Mouse (Mus musculus): ENCODE results near the gene Il7r.

Il7r gene

DNA sequence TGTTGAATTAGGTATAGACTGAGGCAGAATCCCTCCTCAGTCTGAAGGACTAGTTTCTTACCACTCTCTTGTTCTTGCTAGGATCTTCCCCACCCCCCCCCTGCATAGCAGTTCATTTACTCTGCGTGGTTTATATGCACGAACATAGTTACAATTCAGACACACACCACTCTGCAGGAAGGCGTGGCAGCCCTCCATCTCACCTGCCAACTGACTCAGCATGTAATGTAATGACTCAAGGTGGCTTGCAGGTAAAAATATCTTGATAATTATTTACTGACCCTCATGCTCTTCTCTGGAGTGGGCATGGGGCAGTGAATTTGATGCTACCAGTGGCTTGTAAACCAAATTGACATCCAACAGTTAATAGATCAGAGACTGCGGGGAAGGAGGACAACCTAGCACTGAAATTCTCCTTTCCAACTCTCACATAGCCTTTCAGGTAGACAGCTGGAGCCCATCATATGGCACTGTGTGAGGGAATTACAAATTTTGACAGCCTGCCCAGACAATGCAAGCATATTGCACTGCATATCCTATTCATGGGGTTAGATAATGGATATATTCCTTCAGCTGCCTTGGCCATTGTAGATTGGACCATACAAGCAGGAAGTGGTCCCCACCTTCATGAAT is 58.8 kb downstream of the Il7r start:
- no peak for DNase-seq

DNA sequence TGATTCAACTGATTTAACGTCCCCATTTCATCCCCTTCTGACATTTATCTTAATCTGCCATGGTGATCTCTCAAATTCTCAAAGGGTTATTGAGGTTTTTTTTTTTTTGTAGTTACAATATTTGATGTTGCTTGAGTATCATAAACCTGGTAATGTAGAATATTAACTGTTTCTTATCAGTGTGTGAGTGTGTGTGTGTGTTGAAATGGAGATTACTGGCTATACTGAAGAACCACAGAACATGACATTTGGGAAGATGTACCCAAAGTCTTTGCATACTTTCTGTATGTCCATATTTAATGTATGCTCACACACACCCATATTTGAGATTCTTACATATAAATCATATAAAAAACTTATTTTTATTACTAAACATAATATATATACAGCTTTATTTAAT is 65.9 kb downstream of the Il7r start:
- DNase-seq: no peak

DNA sequence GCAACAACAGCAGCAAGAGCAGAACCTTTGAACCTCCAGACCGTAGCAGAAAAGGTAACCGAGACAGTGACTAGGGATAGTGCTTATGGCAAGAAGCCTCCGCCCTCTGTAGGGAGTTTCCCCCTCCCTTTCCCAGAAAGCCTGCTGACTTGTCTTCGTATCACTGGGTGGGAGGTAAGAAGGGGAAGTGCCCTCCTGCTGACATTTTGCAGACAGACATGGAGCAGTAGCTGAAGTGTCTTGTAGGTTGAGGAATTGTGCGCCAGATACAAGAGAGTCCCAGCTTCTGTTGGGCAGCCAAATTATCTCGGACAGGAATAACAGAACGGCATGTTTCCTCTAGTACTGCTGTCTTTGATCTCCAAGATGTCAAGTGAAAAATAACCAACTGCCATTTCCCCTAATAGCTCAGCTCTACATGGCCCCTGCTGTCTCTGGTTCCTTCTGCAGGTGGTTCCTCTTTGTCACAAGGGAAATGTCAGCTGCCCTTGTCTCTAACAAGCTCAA is 66.4 kb downstream of the Il7r start:
- DNase-seq: no peak

Data from lung, postnatal 10 days (tissue).